Mouse (Mus musculus): ENCODE results near the gene Tiam2. TPM values are rescaled to one million over a fixed set of nuclear protein-coding genes. Genes with fewer than 3 reads are reported as not detected.

Tiam2 gene
- polyA plus RNA-seq, 1 experiment from 2014 or later, result 7.5 TPM

DNA sequence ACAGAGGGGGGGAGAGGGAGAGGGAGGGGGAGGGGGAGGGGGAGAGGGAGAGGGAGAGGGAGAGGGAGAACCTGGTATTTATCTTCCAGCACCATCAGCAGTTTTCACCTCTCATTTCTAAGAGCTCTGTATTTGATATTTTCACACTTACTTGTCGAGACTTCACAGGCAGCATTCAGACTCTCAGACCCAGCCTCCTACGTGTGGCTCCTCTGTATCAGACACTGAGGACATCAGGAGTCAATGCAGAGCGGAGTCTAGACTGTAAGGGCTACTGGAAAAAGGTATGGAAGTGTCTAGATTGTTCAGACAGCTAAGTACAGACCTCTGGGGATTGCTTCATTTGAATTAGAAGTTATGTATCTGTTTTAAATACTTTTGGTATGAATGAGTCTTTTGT, 203.2 kb downstream of the Tiam2 start:
- 82% methylated on average over 3 of the region's 3 CpGs for WGBS

DNA sequence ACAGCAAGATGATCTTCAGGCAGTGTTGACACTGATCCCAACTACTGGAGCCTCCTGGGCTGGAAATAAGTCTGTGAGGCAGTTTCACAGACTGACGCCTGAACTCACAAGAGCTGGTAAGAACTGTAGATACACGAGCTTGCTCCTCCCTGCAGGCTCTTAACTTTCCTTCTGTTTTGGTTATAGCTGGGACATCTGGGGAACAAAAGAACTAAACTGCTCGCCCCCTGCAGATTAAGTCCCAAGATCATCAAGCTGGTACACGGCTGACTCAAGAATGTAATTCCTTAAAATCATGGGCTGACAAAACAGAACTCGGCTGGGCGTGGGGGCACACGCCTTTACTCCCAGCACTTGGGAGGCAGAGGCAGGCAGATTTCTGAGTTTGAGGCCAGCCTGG, 204.2 kb downstream of the Tiam2 start:
- H3K27me3 ChIP-seq (replicated peaks), result no peaks in the 10 kb centered on the region
- H3K4me3 ChIP-seq, result no peak overlapping the region
- peaks cover 3% of the 10 kb centered on the region; the same call in 1 of the 2 replicates for H3K36me3 ChIP-seq
- no peaks in the 10 kb centered on the region for H3K4me1 ChIP-seq
- WGBS, result 72% methylated on average over 7 of the region's 7 CpGs
- no peaks in the 10 kb centered on the region for H3K9me3 ChIP-seq
- no peak overlapping the region for H3K4me2 ChIP-seq (replicated peaks)
- ATAC-seq (ENCODE audit: low FRiP score, low read depth), result no peak
- H3K27ac ChIP-seq, result no peak overlapping the region
- H3K9ac ChIP-seq, result no peak overlapping the region

More for the DNA sequence above, 203.2 kb downstream of the Tiam2 start:
- Histone ChIP-seq H3K4me2 (replicated peaks) (no peak overlapping the region), H3K4me1 (no peaks in the 10 kb centered on the region), H3K36me3 (peaks cover 3% of the 10 kb centered on the region; the same call in 1 of the 2 replicates), H3K27ac (no peak overlapping the region), H3K4me3 (no peak overlapping the region), H3K27me3 (replicated peaks) (no peaks in the 10 kb centered on the region), H3K9me3 (no peaks in the 10 kb centered on the region), H3K9ac (no peak overlapping the region)
- ATAC-seq (ENCODE audit: low FRiP score, low read depth), result no peak

DNA sequence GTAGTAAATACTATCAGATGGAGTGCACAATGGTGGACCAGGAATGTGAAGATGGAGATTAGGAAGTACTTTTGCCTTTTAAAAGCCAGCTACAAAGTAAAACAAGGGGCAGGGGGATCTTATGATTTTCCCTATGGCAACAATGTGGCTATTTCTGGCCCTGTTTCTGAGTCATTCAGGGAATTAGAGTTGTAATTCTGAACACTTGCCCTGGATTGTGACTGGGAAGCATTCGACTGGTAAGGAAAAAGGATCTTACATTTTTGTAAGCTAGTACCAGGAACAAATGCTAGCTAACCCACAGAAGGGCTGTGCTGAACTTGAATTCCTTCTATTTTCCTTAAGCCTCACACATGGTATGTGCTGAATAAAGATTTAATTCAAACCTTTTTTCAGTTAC, 205.3 kb downstream of the Tiam2 start:
- H3K4me3 ChIP-seq, result no peak overlapping the region
- no peaks in the 10 kb centered on the region for H3K9me3 ChIP-seq
- no peak for ATAC-seq (ENCODE audit: low FRiP score, low read depth)
- no peak overlapping the region for H3K9ac ChIP-seq
- H3K36me3 ChIP-seq, result peaks cover 3% of the 10 kb centered on the region; the same call in 1 of the 2 replicates
- H3K4me1 ChIP-seq, result no peaks in the 10 kb centered on the region
- no peaks in the 10 kb centered on the region for H3K27me3 ChIP-seq (replicated peaks)
- no peak overlapping the region for H3K27ac ChIP-seq
- 91% methylated on average over 1 of the region's 1 CpGs for WGBS
- H3K4me2 ChIP-seq (replicated peaks), result no peak overlapping the region

DNA sequence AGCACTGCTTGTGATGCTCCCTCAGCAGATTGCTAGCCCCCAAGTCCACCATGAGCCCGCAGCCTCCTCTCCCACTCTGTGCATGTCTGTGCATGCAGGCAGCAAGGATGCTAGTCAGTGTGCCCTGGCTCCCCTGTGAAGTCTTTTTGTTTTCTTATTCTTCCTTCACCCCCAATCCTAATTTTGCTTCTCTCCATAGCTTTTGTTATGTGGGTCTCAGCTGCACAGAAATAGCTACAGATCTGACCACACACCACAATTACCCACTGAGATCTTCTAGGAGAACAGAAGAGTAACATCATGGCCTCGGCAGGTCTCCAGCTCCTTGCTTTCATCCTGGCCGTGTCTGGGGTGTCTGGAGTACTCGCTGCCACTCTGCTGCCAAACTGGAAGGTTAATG, 205.9 kb downstream of the Tiam2 start, which contains the start of gene Cldn20:
Gene Cldn20 (plus strand): TSS at position 301 of the 400 bp plus-strand sequence.
- Histone ChIP-seq H3K36me3 (peaks cover 3% of the 10 kb centered on the region; the same call in 1 of the 2 replicates), H3K27ac (no peak within 1 kb of the TSS), H3K4me3 (no peak within 1 kb of the TSS), H3K27me3 (replicated peaks) (no peaks in the 10 kb centered on the region), H3K4me1 (no peaks in the 10 kb centered on the region), H3K9ac (no peak within 1 kb of the TSS), H3K4me2 (replicated peaks) (no peak within 1 kb of the TSS), H3K9me3 (no peaks in the 10 kb centered on the region)
- WGBS, result 88% methylated on average over 4 of the region's 4 CpGs
- ATAC-seq (ENCODE audit: low FRiP score, low read depth), result no peak

DNA sequence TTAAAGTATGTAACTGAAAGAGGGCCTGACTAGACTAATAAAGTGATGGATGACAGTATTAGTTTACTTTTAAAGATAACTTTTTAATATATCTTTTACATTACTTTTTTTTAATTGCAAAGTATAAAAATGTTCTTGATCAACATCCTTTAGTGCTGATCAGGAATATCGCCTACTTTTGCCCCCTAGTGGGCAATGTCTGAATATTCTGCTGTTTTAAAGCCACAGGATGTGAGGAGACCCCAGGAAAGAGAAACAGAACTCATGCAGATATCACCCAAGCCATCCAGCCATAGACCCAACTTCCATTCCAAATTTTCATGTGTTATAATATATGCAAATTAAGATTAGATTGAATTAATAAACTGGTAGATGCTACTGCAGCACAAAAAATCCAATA, 207.1 kb downstream of the Tiam2 start:
- ATAC-seq (ENCODE audit: low FRiP score, low read depth), result no peak
- 28% methylated on average over 1 of the region's 1 CpGs for WGBS

DNA sequence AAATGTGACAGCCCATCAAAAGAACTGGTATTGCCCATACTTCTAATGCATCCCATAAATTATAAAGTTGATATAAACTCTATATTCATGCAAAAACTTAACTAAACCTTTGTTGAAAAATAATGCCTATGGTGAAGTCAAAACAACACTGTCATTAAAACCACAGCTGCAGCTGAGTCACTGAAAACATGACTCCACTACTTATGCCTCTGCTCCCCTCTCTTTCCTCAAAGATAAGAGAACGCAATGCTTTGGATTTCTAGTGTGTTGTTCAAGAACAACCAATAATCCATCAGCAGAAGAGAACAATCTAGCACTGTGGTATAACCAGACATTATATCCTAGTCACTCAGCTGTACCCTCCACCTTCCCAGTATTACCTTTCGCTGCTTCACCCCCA, 213.9 kb downstream of the Tiam2 start:
- no peak overlapping the region for H3K9ac ChIP-seq
- H3K36me3 ChIP-seq, result peaks cover 11% of the 10 kb centered on the region
- H3K4me3 ChIP-seq, result no peak overlapping the region
- no peak for ATAC-seq (ENCODE audit: low FRiP score, low read depth)
- 96% methylated on average over 2 of the region's 2 CpGs for WGBS
- H3K27me3 ChIP-seq (replicated peaks), result no peaks in the 10 kb centered on the region
- no peaks in the 10 kb centered on the region for H3K9me3 ChIP-seq
- H3K27ac ChIP-seq, result no peak overlapping the region
- H3K4me2 ChIP-seq (replicated peaks), result no peak overlapping the region
- H3K4me1 ChIP-seq, result no peaks in the 10 kb centered on the region

More for the DNA sequence above, 207.1 kb downstream of the Tiam2 start:
- no peak overlapping the region for H3K4me3 ChIP-seq
- H3K4me1 ChIP-seq, result no peaks in the 10 kb centered on the region
- H3K9me3 ChIP-seq, result no peaks in the 10 kb centered on the region
- no peaks in the 10 kb centered on the region for H3K27me3 ChIP-seq (replicated peaks)
- no peak overlapping the region for H3K27ac ChIP-seq
- no peak overlapping the region for H3K9ac ChIP-seq
- peaks cover 3% of the 10 kb centered on the region; the same call in 1 of the 2 replicates for H3K36me3 ChIP-seq
- no peak overlapping the region for H3K4me2 ChIP-seq (replicated peaks)

DNA sequence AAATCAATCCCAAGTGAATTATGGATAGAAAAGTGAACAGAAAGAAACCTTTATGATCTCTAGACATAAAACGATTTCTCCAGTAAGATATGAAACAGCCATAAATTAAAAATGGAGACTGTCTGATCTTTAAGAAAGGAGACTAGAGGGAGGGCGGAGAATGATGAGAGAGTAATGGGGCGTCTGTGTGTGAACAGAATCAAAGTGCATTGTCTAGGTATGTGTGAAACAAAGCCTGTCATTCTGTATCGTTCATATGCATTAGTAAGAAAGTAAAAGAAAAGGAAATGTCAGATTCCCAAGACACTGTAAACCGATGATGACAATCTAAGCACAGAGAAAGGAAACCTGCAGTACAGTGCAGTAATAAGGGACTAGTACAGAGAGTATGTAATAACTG, 214.7 kb downstream of the Tiam2 start:
- no peak overlapping the region for H3K27ac ChIP-seq
- H3K4me3 ChIP-seq, result no peak overlapping the region
- no peak for ATAC-seq (ENCODE audit: low FRiP score, low read depth)
- WGBS, result 86% methylated on average over 5 of the region's 5 CpGs
- H3K4me2 ChIP-seq (replicated peaks), result no peak overlapping the region
- no peaks in the 10 kb centered on the region for H3K27me3 ChIP-seq (replicated peaks)
- H3K9me3 ChIP-seq, result no peaks in the 10 kb centered on the region
- H3K36me3 ChIP-seq, result peaks cover 11% of the 10 kb centered on the region
- no peaks in the 10 kb centered on the region for H3K4me1 ChIP-seq
- no peak overlapping the region for H3K9ac ChIP-seq

DNA sequence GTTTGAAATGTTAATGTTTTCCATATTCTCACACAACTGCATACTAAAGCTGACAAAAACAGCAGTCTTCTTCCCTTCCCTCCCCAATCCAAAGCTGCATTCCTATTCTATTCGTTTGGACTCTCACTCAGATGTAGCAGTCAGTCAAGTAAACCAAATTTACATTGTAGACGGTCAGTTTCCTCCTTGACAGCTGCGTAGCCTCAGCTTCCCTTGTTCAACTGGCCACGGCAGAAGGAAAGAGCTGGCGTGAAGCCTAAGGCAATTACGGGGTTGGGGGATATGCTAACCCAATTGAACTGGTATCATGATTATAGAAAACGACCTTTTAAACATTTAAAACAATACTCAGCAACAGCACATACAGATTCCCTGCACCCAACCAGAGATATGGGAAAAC, 221.4 kb downstream of the Tiam2 start:
- H3K4me2 ChIP-seq (replicated peaks), result no peak overlapping the region
- no peaks in the 10 kb centered on the region for H3K4me1 ChIP-seq
- no peak overlapping the region for H3K4me3 ChIP-seq
- H3K27ac ChIP-seq, result no peak overlapping the region
- ATAC-seq (ENCODE audit: low FRiP score, low read depth), result no peak
- H3K9me3 ChIP-seq, result no peaks in the 10 kb centered on the region
- 74% methylated on average over 7 of the region's 7 CpGs for WGBS
- H3K27me3 ChIP-seq (replicated peaks), result no peaks in the 10 kb centered on the region
- H3K9ac ChIP-seq, result no peak overlapping the region
- peaks cover 7% of the 10 kb centered on the region for H3K36me3 ChIP-seq

DNA sequence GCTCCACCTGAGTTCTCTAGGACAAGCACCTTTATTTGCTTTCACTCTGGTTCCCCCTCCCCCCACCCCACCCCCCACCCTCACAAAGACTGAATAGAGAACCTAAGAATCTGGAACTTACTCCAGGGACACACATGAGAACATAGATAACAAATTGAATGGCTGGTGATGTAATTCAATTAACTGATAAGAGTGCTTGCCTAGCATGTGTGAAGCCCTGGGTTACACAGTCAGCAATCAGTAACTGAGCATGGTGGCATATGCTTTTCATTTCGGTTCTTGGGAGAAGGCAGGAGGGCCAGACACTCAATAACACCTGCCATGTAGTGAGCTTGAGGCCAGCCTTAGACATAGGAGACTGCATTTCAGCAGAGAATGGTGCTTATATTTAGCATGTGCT, 229.9 kb downstream of the Tiam2 start:
- Histone ChIP-seq H3K4me1 (peaks cover 3% of the 10 kb centered on the region; the same call in 1 of the 2 replicates), H3K27me3 (replicated peaks) (no peaks in the 10 kb centered on the region), H3K4me3 (no peak overlapping the region), H3K9ac (no peak overlapping the region), H3K36me3 (peaks cover 7% of the 10 kb centered on the region; the same call in 1 of the 2 replicates), H3K4me2 (replicated peaks) (peak overlapping the region; percentile 72; the same call in 1 of the 2 replicates), H3K27ac (no peak overlapping the region), H3K9me3 (no peaks in the 10 kb centered on the region)
- WGBS, result 87% methylated on average over 1 of the region's 1 CpGs
- no peak for ATAC-seq (ENCODE audit: low FRiP score, low read depth)

DNA sequence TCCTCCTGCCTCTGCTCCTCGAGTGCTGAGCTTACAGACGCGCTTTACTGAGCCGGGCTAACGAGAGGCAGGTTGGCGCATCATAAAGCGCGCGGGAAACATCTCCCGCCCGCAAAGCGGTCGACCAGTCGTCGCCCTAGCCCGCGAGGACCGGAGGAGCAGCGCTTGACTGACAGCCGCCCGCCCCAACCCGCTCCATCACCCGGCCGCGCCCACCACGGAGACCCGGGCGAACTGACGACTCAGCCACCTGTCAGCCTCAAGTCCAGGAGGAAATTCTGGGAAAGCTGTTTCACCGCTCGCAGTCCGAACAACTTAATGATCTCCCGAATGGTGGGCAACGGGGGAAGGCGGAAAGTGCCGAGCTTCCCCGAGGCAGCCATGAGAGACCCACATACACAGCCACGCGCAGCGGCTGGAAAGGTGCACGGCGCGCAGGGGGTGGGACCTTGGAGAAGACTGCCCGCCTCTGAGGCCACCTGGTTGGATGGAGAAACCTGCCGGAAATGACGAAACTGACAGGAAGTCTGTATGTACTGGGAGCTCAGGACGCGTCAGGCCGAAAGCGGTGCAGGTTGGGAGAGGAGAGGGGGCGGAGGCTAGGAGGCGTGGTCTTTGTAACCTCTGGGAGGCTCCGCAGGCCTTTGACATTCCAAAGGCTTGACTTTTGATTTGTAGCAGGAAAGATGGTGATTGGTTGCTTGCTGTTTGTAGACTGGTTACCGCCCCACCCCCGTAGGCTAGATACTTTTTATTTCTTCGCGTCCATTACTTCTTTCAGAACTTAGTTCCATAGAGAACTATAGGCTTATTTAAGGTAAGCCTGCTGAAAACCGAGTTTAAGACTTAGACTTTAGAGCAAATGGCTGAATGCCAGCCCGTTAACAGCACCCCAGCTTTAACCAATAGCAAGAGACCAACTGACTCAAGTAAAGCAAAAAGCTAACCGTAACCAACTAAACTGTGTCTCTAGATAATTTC, 231.2 kb downstream of the Tiam2 start, which contains the start of gene Tfb1m:
Gene Tfb1m (minus strand): TSS at position 451 of the 981 bp plus-strand sequence.
- H3K4me2 ChIP-seq (replicated peaks), result peak within 1 kb of the TSS; percentile 72
- under 1% methylated on average over 60 of the region's 60 CpGs for WGBS
- H3K4me3 ChIP-seq, result peak within 1 kb of the TSS; percentile 50

DNA sequence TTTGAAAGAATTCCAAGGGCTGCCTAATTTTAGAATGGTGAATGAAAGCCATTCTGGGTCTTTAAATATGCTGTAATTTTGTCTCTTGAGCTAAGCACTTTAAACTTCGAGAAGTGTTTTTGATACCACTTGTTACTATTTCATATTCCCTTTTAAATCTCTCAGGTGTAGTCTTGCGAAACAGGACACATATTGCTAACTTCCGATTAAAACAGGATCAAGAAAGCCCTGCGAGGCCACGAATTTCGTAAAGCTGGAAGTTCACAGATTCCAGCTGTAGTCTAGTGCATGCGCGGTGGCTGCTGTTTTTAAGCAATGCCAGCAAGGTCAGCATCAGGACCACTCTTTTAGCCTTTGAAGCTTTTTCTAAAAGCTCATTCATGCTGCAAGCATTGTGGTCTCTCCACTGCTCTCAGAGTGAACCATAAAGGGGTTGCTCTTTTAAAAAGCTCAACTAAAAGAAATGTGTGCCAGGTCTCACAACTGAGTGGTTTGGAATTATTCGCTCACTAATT, 232.0 kb downstream of the Tiam2 start:
- H3K27me3 ChIP-seq (replicated peaks), result no peaks in the 10 kb centered on the region
- no peak overlapping the region; the same call in 1 of the 2 replicates for H3K4me3 ChIP-seq
- 61% methylated on average over 9 of the region's 9 CpGs for WGBS
- H3K9me3 ChIP-seq, result no peaks in the 10 kb centered on the region
- H3K27ac ChIP-seq, result no peak overlapping the region
- peak overlapping the region; percentile 72 for H3K4me2 ChIP-seq (replicated peaks)
- 0 out of 2 replicates have a peak, but pooled peaks cover 3% of the 10 kb centered on the region for H3K36me3 ChIP-seq
- no peak overlapping the region for H3K9ac ChIP-seq
- ATAC-seq (ENCODE audit: low FRiP score, low read depth), result no peak
- peaks cover 3% of the 10 kb centered on the region; the same call in 1 of the 2 replicates for H3K4me1 ChIP-seq

More for the DNA sequence above, 231.2 kb downstream of the Tiam2 start, which contains the start of gene Tfb1m:
- Histone ChIP-seq H3K9ac (peak within 1 kb of the TSS; percentile 57), H3K27me3 (replicated peaks) (no peaks in the 10 kb centered on the region), H3K27ac (peak within 1 kb of the TSS; percentile 11; the same call in 1 of the 2 replicates), H3K4me1 (peaks cover 3% of the 10 kb centered on the region; the same call in 1 of the 2 replicates), H3K9me3 (no peaks in the 10 kb centered on the region), H3K36me3 (0 out of 2 replicates have a peak, but pooled peaks cover 3% of the 10 kb centered on the region)
- peak; percentile 100 for ATAC-seq (ENCODE audit: low FRiP score, low read depth)

DNA sequence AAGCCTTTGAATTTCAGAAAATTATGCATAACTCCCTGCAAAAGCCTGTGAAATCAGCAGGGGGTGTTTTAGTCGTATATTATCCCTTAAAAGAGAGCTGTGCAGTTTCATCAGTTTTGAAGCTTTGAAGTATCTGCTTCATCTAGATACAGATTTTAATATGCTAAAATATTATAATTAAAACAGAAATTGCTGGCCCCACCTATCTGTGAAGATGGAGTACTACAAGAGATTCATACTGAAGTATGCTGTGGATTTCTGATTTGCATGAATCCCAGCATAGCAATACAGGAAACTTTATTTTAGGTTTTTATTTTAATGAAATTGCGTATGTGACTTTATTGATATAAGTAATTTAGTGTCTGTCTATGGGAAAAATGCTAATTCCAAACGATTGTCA, 234.2 kb downstream of the Tiam2 start:
- Histone ChIP-seq H3K36me3 (no peaks in the 10 kb centered on the region), H3K4me2 (replicated peaks) (no peak overlapping the region), H3K4me1 (peaks cover 3% of the 10 kb centered on the region; the same call in 1 of the 2 replicates), H3K9ac (no peak overlapping the region), H3K9me3 (no peaks in the 10 kb centered on the region), H3K27ac (no peak overlapping the region), H3K4me3 (no peak overlapping the region), H3K27me3 (replicated peaks) (no peaks in the 10 kb centered on the region)
- WGBS, result 82% methylated on average over 3 of the region's 3 CpGs
- no peak for ATAC-seq (ENCODE audit: low FRiP score, low read depth)
